Mouse (Mus musculus) stomach, postnatal 0 days (tissue): ENCODE measurements around the gene Gm609.
"Not testable (repeated sequence)": the region's sequence is repeated elsewhere in the genome, so short reads cannot be mapped to it uniquely, and the experiment has no call there.

Experiments used
- CTCF ChIP-seq: IDR thresholded peaks from 2 replicates; pipeline ENCODE4 v1.5.1; 2016; ENCODE audit warnings: antibody characterized with exemption, low read depth, mild to moderate bottlenecking, moderate library complexity
- EP300 ChIP-seq: optimal IDR thresholded peaks from 2 replicates; pipeline ENCODE3; 2016; ENCODE audit warnings: antibody characterized with exemption

GRCm38 (mm10) chr16:45409064-45409446 lies 83.7 kb downstream of the Gm609 start:
- TF ChIP-seq CTCF, EP300: not testable (repeated sequence)
